Mouse (Mus musculus): ENCODE measurements at regions not wholly inside any gene's neighbourhood (a gene's known extent, or its start where the extent isn't known, plus 50 kb on each side); places are given as distances from the start of the nearest gene placed in this dataset.

DNA sequence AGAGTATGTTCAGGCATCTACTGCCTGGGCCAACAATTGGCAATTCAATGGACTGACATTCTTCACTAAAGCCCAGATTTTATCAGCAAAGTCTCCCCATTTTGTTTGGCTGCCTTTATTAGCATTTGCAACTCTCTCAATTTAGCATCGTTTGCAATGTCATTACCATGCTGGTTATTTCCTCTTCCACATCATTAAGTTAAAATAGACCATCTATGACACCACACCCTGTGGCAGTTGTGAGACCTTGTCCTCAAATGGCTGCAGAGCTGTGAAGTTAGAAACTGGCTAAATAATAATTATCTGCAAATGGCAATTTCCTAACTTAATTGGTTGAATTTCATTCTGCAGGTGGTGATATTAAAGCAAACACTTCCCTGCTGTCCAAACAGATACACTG, 381.8 kb downstream of the H2al1n start:
- no peak for DNase-seq

GRCm38 (mm10) chrX:14596799-14597198, 385.9 kb downstream of the H2al1n start:
- DNase-seq: no peak

- no peak for DNase-seq
These were observed 391.0 kb downstream of the H2al1n start for GRCm38 (mm10) chrX:14601916-14602315.

- no peak for DNase-seq
These were observed 398.2 kb downstream of the H2al1n start for GRCm38 (mm10) chrX:14609196-14609595.

DNA sequence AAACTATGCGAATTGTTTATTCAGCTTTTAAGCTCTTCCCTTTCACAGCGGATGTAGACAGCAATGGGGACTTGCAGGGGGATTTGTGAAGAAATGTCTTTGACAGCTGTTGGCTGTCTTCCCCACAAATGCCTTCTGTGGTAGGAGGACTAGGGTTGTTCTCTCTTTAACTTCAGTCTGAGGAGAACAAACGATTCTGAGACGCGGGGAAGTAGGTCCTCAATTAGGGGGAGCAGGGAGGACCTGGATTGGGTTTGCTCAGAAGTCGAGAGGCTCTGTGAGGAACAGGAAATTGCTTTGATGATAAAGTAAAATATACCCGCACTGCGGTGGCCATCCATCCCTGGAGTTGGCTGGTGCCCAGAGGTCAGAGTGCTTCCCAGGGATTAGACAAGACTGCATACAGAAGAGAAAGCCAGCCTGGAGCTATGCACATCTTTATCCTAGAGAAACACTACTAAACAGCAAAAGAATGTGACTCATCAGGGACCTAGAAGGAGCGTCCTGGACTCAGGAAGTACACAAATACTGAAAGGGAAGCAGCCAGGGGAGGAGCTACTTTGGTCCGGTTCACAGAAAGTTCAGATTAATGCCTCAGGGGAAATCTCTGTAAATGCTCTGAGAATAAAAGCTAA, 417.4 kb downstream of the H2al1n start:
- peak; percentile 44 for DNase-seq

GRCm38 (mm10) chrX:14639378-14639777, 428.4 kb downstream of the H2al1n start:
- DNase-seq: no peak

- DNase-seq: no peak
These were observed 453.9 kb downstream of the H2al1n start for GRCm38 (mm10) chrX:14664852-14665251.

DNA sequence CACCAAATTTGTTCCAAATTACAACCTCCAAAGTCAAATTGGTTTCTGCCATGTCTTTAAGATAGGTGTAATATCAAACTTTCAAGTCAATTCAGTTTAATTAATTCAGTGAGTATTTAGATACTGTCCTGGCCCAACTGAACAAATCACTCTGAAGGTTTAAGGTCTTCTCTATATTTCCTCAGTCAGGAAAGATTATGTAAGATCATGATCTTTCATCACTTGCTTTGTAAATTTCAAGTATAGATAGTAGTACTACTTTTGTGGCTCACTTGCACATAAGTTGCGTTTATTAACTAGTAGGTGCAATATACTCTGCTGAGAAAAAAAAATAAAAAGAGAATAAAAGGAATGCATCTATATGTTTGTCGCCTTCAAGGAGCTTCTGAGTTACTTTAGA, 485.4 kb downstream of the H2al1n start:
- no peak for DNase-seq

- no peak for DNase-seq
These were observed 528.1 kb downstream of the H2al1n start for GRCm38 (mm10) chrX:14738999-14739398.
